Mouse (Mus musculus) embryonic fibroblast, embryonic 13.5 days (primary cell): Measurements from ENCODE around the gene Ddah1.

ENCODE experiments used
- CTCF ChIP-seq: IDR thresholded peaks from 2 replicates; pipeline ENCODE4 v1.5.1; 2011; ENCODE audit warnings: mild to moderate bottlenecking, control low read depth, low read length, moderate library complexity, borderline replicate concordance; ENCODE audit not compliant: insufficient read depth
- POLR2A ChIP-seq: IDR thresholded peaks from 2 replicates; pipeline ENCODE4 v1.6.1; 2011; ENCODE audit warnings: low read depth, mild to moderate bottlenecking, control low read depth, low read length, moderate library complexity

DNA sequence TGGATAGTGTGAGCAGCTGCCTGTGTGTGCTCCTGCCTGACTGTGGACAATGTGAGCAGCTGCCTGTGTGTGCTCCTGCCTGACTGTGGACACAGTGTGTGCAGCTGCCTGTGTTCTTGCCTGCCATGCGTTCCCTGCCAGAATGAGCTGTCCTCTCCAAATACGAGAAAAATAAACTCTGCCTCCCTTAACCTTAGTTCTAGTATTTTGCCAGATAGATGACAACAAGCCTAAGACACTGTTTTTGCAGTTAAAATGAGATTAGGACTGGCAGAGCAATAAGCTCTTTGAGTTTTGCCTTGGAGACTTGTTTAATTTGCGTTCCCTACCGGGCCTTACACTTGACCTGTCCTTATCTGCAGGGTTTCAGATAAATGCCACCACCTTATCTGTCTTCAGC lies 63.7 kb downstream of the Ddah1 start:
- TF ChIP-seq CTCF, result no peak
- no peak for TF ChIP-seq POLR2A
